Mouse (Mus musculus) forebrain, embryonic 16.5 days (tissue): Measurements from ENCODE around the gene Dlx3. TPM values are rescaled to one million over a fixed set of nuclear protein-coding genes. Genes with fewer than 3 reads are reported as not detected.

Experiments used
- ATAC-seq: fragments of 200-750 bp; cut with Nextera tagmentation; 2 replicates; pipeline ENCODE4 v1.8.0; 2017; ENCODE audit warnings: mild to moderate bottlenecking, moderate library complexity
- H3K27ac ChIP-seq: fragments of 300-500 bp; sonication (generic); 2 replicates; pipeline ENCODE4 v1.5.1; 2014; ENCODE audit warnings: low read length, control low read depth
- H3K27me3 ChIP-seq: fragments of 300-500 bp; sonication (generic); replicated peaks from 2 replicates; pipeline ENCODE4 v1.6.1; 2014; ENCODE audit warnings: low read length; ENCODE audit not compliant: control insufficient read depth, insufficient read depth
- H3K36me3 ChIP-seq: fragments of 300-500 bp; sonication (generic); 2 replicates; pipeline ENCODE4 v1.6.1; 2014; ENCODE audit not compliant: control insufficient read depth, insufficient read depth
- H3K4me1 ChIP-seq: fragments of 300-500 bp; sonication (generic); replicated peaks from 2 replicates; pipeline ENCODE4 v1.6.1; 2014; ENCODE audit warnings: low read length; ENCODE audit not compliant: control insufficient read depth, insufficient read depth
- H3K4me2 ChIP-seq: fragments of 300-500 bp; sonication (generic); 2 replicates; pipeline ENCODE4 v1.6.1; 2014; ENCODE audit warnings: mild to moderate bottlenecking, low read length, control low read depth
- H3K4me3 ChIP-seq: fragments of 300-500 bp; sonication (generic); replicated peaks from 2 replicates; pipeline ENCODE4 v1.5.1; 2014; ENCODE audit warnings: mild to moderate bottlenecking, low read length, control low read depth
- H3K9ac ChIP-seq: fragments of 300-500 bp; sonication (generic); replicated peaks from 2 replicates; pipeline ENCODE4 v1.6.1; 2014; ENCODE audit warnings: low read depth, low read length, control low read depth
- H3K9me3 ChIP-seq: fragments of 300-500 bp; sonication (generic); 2 replicates; pipeline ENCODE4 v1.6.1; 2016; ENCODE audit warnings: low read length; ENCODE audit not compliant: control insufficient read depth
- WGBS: fragments of 180-500 bp; shearing (Covaris S2); extraction: QIAGEN DNeasy Blood & Tissue Kit; methylation state at CpG from one replicate; pipeline ENCODE4 v1.1.7; 2014; 5-methylcytosine and 5-hydroxymethylcytosine counted together
- polyA plus RNA-seq: library from polyadenylated mRNA; unstranded; fragments of >200 nt; fragmentation: Nextera tagmentation; extraction: Ambion mirVana; gene quantifications from 2 replicates; pipeline ENCODE4 v1.2.1, GENCODE M21; 2015

Dlx3 gene
- polyA plus RNA-seq, 1 experiment from 2014 or later, result 0.10 TPM

- WGBS, result under 1% methylated on average over 42 of the region's 42 CpGs
- H3K36me3 ChIP-seq, result no peaks in the 10 kb centered on the region
- H3K27me3 ChIP-seq, result peaks cover 13% of the 10 kb centered on the region
- peak overlapping the region; percentile 58 for H3K9ac ChIP-seq
- H3K4me2 ChIP-seq, result peak overlapping the region; percentile 87
- H3K9me3 ChIP-seq, result no peaks in the 10 kb centered on the region
- H3K4me3 ChIP-seq, result peak overlapping the region; percentile 62
- H3K27ac ChIP-seq, result no peak overlapping the region; the same call in 1 of the 2 replicates
- H3K4me1 ChIP-seq, result peaks cover 16% of the 10 kb centered on the region; the same call in 1 of the 2 replicates
- peak; percentile 54 for ATAC-seq
Measured at GRCm38 (mm10) chr11:95076041-95076535, 43.8 kb upstream of the Dlx3 start.

- no peaks in the 10 kb centered on the region for H3K36me3 ChIP-seq
- peak within 1 kb of the TSS; percentile 58 for H3K9ac ChIP-seq
- no peak within 1 kb of the TSS; the same call in 1 of the 2 replicates for H3K27ac ChIP-seq
- whole genome bisulfite sequencing, result under 1% methylated on average over 33 of the region's 51 CpGs
- peaks cover 13% of the 10 kb centered on the region for H3K27me3 ChIP-seq
- peak within 1 kb of the TSS; percentile 62 for H3K4me3 ChIP-seq
- H3K4me1 ChIP-seq, result peaks cover 16% of the 10 kb centered on the region; the same call in 1 of the 2 replicates
- H3K9me3 ChIP-seq, result no peaks in the 10 kb centered on the region
- ATAC-seq, result peak; percentile 61
- H3K4me2 ChIP-seq, result peak within 1 kb of the TSS; percentile 87
Measured at GRCm38 (mm10) chr11:95076536-95077111, 43.3 kb upstream of the Dlx3 start, which contains the start of gene Itga3. TSS of gene Itga3 (minus strand) at chr11:95076801.

- Histone ChIP-seq H3K27me3 (peaks cover 13% of the 10 kb centered on the region), H3K36me3 (no peaks in the 10 kb centered on the region), H3K9ac (no peak overlapping the region), H3K27ac (no peak overlapping the region), H3K4me3 (no peak overlapping the region), H3K9me3 (no peaks in the 10 kb centered on the region), H3K4me2 (no peak overlapping the region), H3K4me1 (peaks cover 16% of the 10 kb centered on the region; the same call in 1 of the 2 replicates)
- WGBS, result 68% methylated on average over 7 of the region's 7 CpGs
- no peak for ATAC-seq
Measured at GRCm38 (mm10) chr11:95077956-95078355, 42.0 kb upstream of the Dlx3 start.

GRCm38 (mm10) chr11:95079256-95079875 is 40.6 kb upstream of the Dlx3 start:
- no peak overlapping the region for H3K27ac ChIP-seq
- H3K4me3 ChIP-seq, result no peak overlapping the region
- no peaks in the 10 kb centered on the region for H3K36me3 ChIP-seq
- H3K27me3 ChIP-seq, result peaks cover 10% of the 10 kb centered on the region
- no peaks in the 10 kb centered on the region for H3K9me3 ChIP-seq
- H3K4me1 ChIP-seq, result peaks cover 16% of the 10 kb centered on the region; the same call in 1 of the 2 replicates
- no peak overlapping the region for H3K9ac ChIP-seq
- WGBS, result 91% methylated on average over 6 of the region's 6 CpGs
- no peak for ATAC-seq
- H3K4me2 ChIP-seq, result no peak overlapping the region

- Histone ChIP-seq H3K4me2 (no peak overlapping the region), H3K4me3 (no peak overlapping the region), H3K36me3 (no peaks in the 10 kb centered on the region), H3K27ac (no peak overlapping the region), H3K4me1 (peaks cover 10% of the 10 kb centered on the region; the same call in 1 of the 2 replicates), H3K27me3 (0 out of 2 replicates have a peak, but pooled peaks cover 5% of the 10 kb centered on the region), H3K9me3 (no peaks in the 10 kb centered on the region), H3K9ac (no peak overlapping the region)
- no peak for ATAC-seq
- 88% methylated on average over 6 of the region's 6 CpGs for WGBS
Measured at GRCm38 (mm10) chr11:95080783-95081182, 39.1 kb upstream of the Dlx3 start.

GRCm38 (mm10) chr11:95082896-95083295 is 37.0 kb upstream of the Dlx3 start:
- Histone ChIP-seq H3K27ac (no peak overlapping the region), H3K4me3 (no peak overlapping the region), H3K9me3 (no peaks in the 10 kb centered on the region), H3K4me2 (no peak overlapping the region), H3K36me3 (no peaks in the 10 kb centered on the region), H3K27me3 (0 out of 2 replicates have a peak, but pooled peaks cover 3% of the 10 kb centered on the region), H3K9ac (no peak overlapping the region), H3K4me1 (no peaks in the 10 kb centered on the region)
- 89% methylated on average over 7 of the region's 7 CpGs for WGBS
- ATAC-seq, result no peak

GRCm38 (mm10) chr11:95084175-95084574 is 35.7 kb upstream of the Dlx3 start:
- no peak for ATAC-seq
- WGBS, result 33% methylated on average over 4 of the region's 4 CpGs
- H3K9ac ChIP-seq, result no peak overlapping the region
- no peaks in the 10 kb centered on the region for H3K27me3 ChIP-seq
- no peak overlapping the region for H3K4me3 ChIP-seq
- H3K4me1 ChIP-seq, result no peaks in the 10 kb centered on the region
- H3K9me3 ChIP-seq, result no peaks in the 10 kb centered on the region
- no peak overlapping the region for H3K4me2 ChIP-seq
- H3K36me3 ChIP-seq, result no peaks in the 10 kb centered on the region
- no peak overlapping the region for H3K27ac ChIP-seq

- no peaks in the 10 kb centered on the region for H3K9me3 ChIP-seq
- H3K4me3 ChIP-seq, result no peak overlapping the region
- H3K36me3 ChIP-seq, result no peaks in the 10 kb centered on the region
- no peak overlapping the region for H3K9ac ChIP-seq
- H3K4me2 ChIP-seq, result no peak overlapping the region
- no peak for ATAC-seq
- no peaks in the 10 kb centered on the region for H3K4me1 ChIP-seq
- no peaks in the 10 kb centered on the region for H3K27me3 ChIP-seq
- WGBS, result 34% methylated on average over 5 of the region's 5 CpGs
- no peak overlapping the region for H3K27ac ChIP-seq
Measured at GRCm38 (mm10) chr11:95084811-95085382, 35.0 kb upstream of the Dlx3 start.

GRCm38 (mm10) chr11:95085710-95086109 is 34.2 kb upstream of the Dlx3 start:
- no peaks in the 10 kb centered on the region for H3K9me3 ChIP-seq
- no peak overlapping the region for H3K9ac ChIP-seq
- 21% methylated on average over 5 of the region's 5 CpGs for WGBS
- no peak overlapping the region for H3K27ac ChIP-seq
- ATAC-seq, result no peak
- no peaks in the 10 kb centered on the region for H3K4me1 ChIP-seq
- no peak overlapping the region for H3K4me3 ChIP-seq
- H3K27me3 ChIP-seq, result no peaks in the 10 kb centered on the region
- H3K36me3 ChIP-seq, result no peaks in the 10 kb centered on the region
- no peak overlapping the region for H3K4me2 ChIP-seq
